Mouse (Mus musculus): ENCODE results near the gene Zfp827. TPM values are rescaled to one million over a fixed set of nuclear protein-coding genes. Genes with fewer than 3 reads are reported as not detected.
"Not testable (repeated sequence)": the region's sequence is repeated elsewhere in the genome, so short reads cannot be mapped to it uniquely, and the experiment has no call there.

The Zfp827 gene
- polyA plus RNA-seq, 1 experiment from 2014 or later = 7.5 TPM

DNA sequence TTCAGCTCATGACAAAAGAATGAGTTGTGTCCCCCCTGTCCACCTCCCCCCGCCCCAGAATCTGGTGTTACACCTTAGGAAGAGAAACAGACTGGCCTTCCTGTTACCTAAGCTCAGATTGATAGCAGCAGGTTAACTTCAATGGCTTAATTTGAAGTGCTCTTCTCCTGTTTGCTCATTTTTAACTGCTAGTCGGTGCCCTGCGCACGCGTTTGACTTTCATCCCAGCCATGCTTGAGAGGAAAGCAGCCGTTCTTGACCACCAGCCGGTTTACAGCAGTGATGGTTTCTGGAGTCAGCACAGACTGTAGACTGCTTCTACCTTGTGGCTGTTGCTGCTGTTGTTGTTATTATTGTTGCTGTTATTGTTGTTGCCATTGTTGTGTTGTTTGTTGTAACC, 88.2 kb downstream of the Zfp827 start:
- ATAC-seq (ENCODE audit: borderline replicate concordance, extremely low read depth, low FRiP score, low TSS enrichment) = no peak

DNA sequence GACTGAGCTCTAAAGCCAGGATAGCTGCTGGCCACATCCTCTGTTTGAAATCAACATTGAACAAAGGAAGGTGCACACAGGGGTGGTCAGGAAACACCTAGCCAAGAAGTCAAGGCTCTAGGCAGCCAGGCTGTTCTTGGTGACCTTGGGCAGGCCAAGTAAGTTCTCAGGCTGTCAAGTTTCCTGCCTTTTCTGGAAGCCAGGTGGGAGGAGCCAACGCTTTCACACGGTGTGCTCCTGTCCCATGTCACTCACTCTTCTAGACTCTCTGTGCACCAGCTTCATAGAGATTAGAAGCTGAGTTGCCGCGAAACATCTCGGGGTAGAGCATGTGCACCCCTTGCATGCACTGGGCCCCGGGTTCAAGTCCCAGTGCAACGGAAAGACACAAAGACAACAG, 89.5 kb downstream of the Zfp827 start:
- Histone ChIP-seq H3K9ac (no peak overlapping the region), H3K27ac (no peak overlapping the region), H3K36me3 (peaks cover 28% of the 10 kb centered on the region), H3K9me3 (no peaks in the 10 kb centered on the region), H3K4me2 (no peak overlapping the region), H3K4me1 (peaks cover 20% of the 10 kb centered on the region; the same call in 1 of the 2 replicates), H3K27me3 (no peaks in the 10 kb centered on the region), H3K4me3 (no peak overlapping the region)
- no peak for ATAC-seq (ENCODE audit: borderline replicate concordance, extremely low read depth, low FRiP score, low TSS enrichment)
- WGBS = 85% methylated on average over 7 of the region's 7 CpGs

More for the DNA sequence above, 88.2 kb downstream of the Zfp827 start:
- WGBS = 58% methylated on average over 7 of the region's 7 CpGs
- H3K27me3 ChIP-seq = no peaks in the 10 kb centered on the region
- H3K9me3 ChIP-seq = no peaks in the 10 kb centered on the region
- no peak overlapping the region for H3K9ac ChIP-seq
- H3K27ac ChIP-seq = peak overlapping the region; percentile 47
- peaks cover 17% of the 10 kb centered on the region for H3K36me3 ChIP-seq
- no peak overlapping the region; the same call in 1 of the 2 replicates for H3K4me2 ChIP-seq
- no peak overlapping the region for H3K4me3 ChIP-seq
- peaks cover 20% of the 10 kb centered on the region; the same call in 1 of the 2 replicates for H3K4me1 ChIP-seq

GRCm38 (mm10) chr8:79121614-79122013, 93.4 kb downstream of the Zfp827 start:
- 94% methylated on average over 1 of the region's 1 CpGs for WGBS
- peaks cover 33% of the 10 kb centered on the region for H3K36me3 ChIP-seq
- H3K27ac ChIP-seq = no peak overlapping the region

DNA sequence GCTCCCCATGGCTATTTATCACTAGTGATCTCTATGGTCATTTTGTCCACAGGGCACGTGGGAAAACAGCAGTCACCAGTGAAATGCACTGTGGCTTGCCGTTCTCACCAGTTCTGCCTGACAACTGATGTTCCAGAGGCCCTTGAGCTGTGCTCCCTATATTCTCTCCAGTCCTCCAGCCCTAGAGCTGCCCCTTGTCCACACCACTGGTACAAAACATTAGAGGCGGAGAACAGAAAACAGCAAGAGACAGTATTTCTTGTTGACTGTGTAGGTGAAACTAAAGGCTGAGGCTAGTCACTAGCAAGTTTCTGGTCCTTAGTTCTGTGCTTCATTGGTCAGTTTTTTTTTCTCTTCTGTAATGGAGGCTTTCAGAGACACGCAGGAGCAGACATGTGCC, 96.0 kb downstream of the Zfp827 start:
- no peak overlapping the region for H3K27ac ChIP-seq
- H3K4me2 ChIP-seq = no peak overlapping the region
- ATAC-seq (ENCODE audit: borderline replicate concordance, extremely low read depth, low FRiP score, low TSS enrichment) = no peak
- no peaks in the 10 kb centered on the region for H3K9me3 ChIP-seq
- peaks cover 27% of the 10 kb centered on the region for H3K36me3 ChIP-seq
- no peak overlapping the region for H3K4me3 ChIP-seq
- no peaks in the 10 kb centered on the region for H3K4me1 ChIP-seq
- H3K9ac ChIP-seq = no peak overlapping the region
- H3K27me3 ChIP-seq = no peaks in the 10 kb centered on the region
- 77% methylated on average over 4 of the region's 4 CpGs for WGBS

More at GRCm38 (mm10) chr8:79121614-79122013, 93.4 kb downstream of the Zfp827 start:
- no peaks in the 10 kb centered on the region for H3K27me3 ChIP-seq
- no peaks in the 10 kb centered on the region for H3K9me3 ChIP-seq
- no peak overlapping the region for H3K4me2 ChIP-seq
- H3K4me3 ChIP-seq = no peak overlapping the region
- H3K9ac ChIP-seq = no peak overlapping the region
- H3K4me1 ChIP-seq = peaks cover 8% of the 10 kb centered on the region; the same call in 1 of the 2 replicates
- ATAC-seq (ENCODE audit: borderline replicate concordance, extremely low read depth, low FRiP score, low TSS enrichment) = no peak

DNA sequence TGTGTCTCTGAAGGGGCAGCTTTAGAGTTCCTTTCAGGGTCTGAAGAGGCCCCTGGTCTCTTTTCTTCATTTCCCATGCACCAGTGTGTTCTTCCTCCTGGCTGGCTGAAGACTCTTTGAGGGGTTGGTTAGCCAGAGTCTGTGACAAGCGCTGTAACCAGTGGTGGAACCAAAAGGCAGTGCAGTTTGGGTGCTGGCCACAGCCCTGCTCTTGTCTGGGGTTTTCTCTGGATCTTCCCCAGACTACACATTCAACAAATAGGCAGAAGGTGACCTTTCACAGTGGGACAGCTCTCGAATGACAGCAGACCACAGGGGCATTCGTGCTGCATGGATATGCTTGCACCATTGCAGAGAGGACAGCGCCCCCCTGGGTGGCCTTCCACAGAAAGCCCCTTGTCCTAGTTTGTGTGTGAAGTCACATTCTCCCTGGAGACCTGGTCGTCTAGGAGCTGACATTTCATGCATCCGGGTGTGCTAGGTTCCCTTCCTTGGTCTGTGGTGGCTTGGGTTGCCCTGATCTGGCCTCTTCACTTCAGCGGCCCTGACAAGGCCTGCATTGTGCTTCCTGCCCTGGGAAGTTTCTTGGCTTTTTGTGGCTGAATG, 99.1 kb downstream of the Zfp827 start:
- H3K4me2 ChIP-seq = no peak overlapping the region
- no peak overlapping the region for H3K27ac ChIP-seq
- no peaks in the 10 kb centered on the region for H3K9me3 ChIP-seq
- H3K36me3 ChIP-seq = peaks cover 13% of the 10 kb centered on the region; the same call in 1 of the 2 replicates
- H3K27me3 ChIP-seq = no peaks in the 10 kb centered on the region
- no peak overlapping the region for H3K9ac ChIP-seq
- WGBS = 71% methylated on average over 7 of the region's 7 CpGs
- no peaks in the 10 kb centered on the region for H3K4me1 ChIP-seq
- ATAC-seq (ENCODE audit: borderline replicate concordance, extremely low read depth, low FRiP score, low TSS enrichment) = no peak
- no peak overlapping the region for H3K4me3 ChIP-seq

DNA sequence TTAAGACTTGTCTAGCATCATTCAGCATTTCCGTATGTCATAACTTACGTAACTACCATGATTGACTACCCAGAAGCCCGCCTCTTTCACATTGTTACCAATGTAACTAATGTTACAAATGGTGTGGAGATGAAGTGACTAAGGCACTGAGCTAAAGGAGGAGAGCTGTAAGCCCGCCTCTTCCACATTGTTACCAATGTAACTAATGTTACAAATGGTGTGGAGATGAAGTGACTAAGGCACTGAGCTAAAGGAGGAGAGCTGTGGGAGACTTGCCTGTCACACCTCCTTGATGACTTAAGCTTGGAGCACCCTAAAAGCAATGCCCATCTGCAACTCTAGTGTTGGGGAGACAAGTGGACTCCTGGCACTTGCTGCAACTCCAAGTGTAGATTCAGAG, 100.3 kb downstream of the Zfp827 start:
- ATAC-seq (ENCODE audit: borderline replicate concordance, extremely low read depth, low FRiP score, low TSS enrichment) = not testable (repeated sequence)
- 90% methylated on average over 4 of the region's 4 CpGs for WGBS
- H3K36me3 ChIP-seq = peaks cover 12% of the 10 kb centered on the region; the same call in 1 of the 2 replicates

GRCm38 (mm10) chr8:79139614-79140013, 111.4 kb downstream of the Zfp827 start:
- Histone ChIP-seq H3K9me3 (no peaks in the 10 kb centered on the region), H3K4me1 (no peaks in the 10 kb centered on the region), H3K4me3 (no peak overlapping the region), H3K9ac (no peak overlapping the region), H3K27ac (no peak overlapping the region), H3K36me3 (peaks cover 25% of the 10 kb centered on the region), H3K4me2 (no peak overlapping the region), H3K27me3 (no peaks in the 10 kb centered on the region)
- no peak for ATAC-seq (ENCODE audit: borderline replicate concordance, extremely low read depth, low FRiP score, low TSS enrichment)
- 94% methylated on average over 4 of the region's 4 CpGs for WGBS

More for the DNA sequence above, 100.3 kb downstream of the Zfp827 start:
- H3K9me3 ChIP-seq, H3K4me1 ChIP-seq, H3K4me3 ChIP-seq, H3K27ac ChIP-seq, H3K27me3 ChIP-seq, H3K4me2 ChIP-seq, H3K9ac ChIP-seq: not testable (repeated sequence)

- ATAC-seq (ENCODE audit: borderline replicate concordance, extremely low read depth, low FRiP score, low TSS enrichment) = no peak
- Histone ChIP-seq H3K4me3 (no peak overlapping the region), H3K4me1 (no peaks in the 10 kb centered on the region), H3K9me3 (no peaks in the 10 kb centered on the region), H3K4me2 (no peak overlapping the region), H3K27ac (no peak overlapping the region), H3K9ac (no peak overlapping the region), H3K36me3 (peaks cover 25% of the 10 kb centered on the region), H3K27me3 (no peaks in the 10 kb centered on the region)
- 72% methylated on average over 8 of the region's 8 CpGs for WGBS
Measured at GRCm38 (mm10) chr8:79140981-79141380, 112.7 kb downstream of the Zfp827 start.

DNA sequence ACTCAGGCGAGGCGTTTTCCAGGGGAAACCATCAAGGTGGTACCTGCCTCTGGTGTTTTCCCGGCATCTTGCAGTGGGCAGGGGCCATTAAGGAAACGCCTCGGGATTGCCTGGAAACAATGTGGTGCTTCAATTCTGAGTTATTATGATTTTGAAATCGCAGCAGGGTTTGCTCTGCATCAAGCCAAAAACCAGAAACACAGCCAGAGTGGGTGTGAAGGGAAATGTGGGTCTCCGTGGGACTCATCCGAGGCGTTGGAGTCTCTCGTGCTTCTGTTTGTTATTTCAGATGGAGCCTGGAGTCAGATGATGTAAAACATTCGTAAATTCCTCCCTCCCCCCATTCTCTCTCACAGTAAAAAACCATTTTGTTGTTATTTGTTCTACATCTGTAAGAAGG, 113.4 kb downstream of the Zfp827 start:
- Histone ChIP-seq H3K36me3 (peaks cover 25% of the 10 kb centered on the region), H3K4me1 (no peaks in the 10 kb centered on the region), H3K27me3 (no peaks in the 10 kb centered on the region), H3K4me2 (no peak overlapping the region), H3K27ac (no peak overlapping the region), H3K9me3 (no peaks in the 10 kb centered on the region), H3K9ac (no peak overlapping the region), H3K4me3 (no peak overlapping the region)
- ATAC-seq (ENCODE audit: borderline replicate concordance, extremely low read depth, low FRiP score, low TSS enrichment) = no peak
- WGBS = 66% methylated on average over 11 of the region's 11 CpGs

GRCm38 (mm10) chr8:79143729-79144128, 115.5 kb downstream of the Zfp827 start:
- Histone ChIP-seq H3K9ac (no peak overlapping the region), H3K4me2 (no peak overlapping the region), H3K36me3 (peaks cover 6% of the 10 kb centered on the region; the same call in 1 of the 2 replicates), H3K27me3 (no peaks in the 10 kb centered on the region), H3K27ac (no peak overlapping the region), H3K4me1 (no peaks in the 10 kb centered on the region), H3K9me3 (no peaks in the 10 kb centered on the region), H3K4me3 (no peak overlapping the region)
- ATAC-seq (ENCODE audit: borderline replicate concordance, extremely low read depth, low FRiP score, low TSS enrichment) = no peak
- WGBS = 94% methylated on average over 3 of the region's 3 CpGs

DNA sequence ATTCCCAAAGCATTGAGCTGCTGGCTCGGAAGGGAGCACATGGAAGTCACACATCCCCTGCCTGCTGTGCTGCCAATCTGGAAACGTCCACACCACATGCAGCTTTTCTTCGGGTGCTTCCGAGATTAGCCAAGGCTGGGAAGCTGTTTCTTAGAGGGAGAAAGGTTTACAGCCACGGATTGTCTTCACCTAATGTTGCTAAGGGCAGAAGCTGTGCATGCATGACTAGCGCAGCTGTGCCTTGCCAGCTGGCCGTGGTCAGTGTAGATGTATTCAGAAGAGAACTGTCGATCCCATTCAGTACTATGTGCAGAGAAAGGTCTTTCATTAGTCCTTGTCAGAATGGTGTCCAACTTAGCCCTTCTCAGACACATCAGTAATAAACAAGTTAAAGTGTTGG, 117.0 kb downstream of the Zfp827 start:
- H3K36me3 ChIP-seq = peaks cover 6% of the 10 kb centered on the region; the same call in 1 of the 2 replicates

DNA sequence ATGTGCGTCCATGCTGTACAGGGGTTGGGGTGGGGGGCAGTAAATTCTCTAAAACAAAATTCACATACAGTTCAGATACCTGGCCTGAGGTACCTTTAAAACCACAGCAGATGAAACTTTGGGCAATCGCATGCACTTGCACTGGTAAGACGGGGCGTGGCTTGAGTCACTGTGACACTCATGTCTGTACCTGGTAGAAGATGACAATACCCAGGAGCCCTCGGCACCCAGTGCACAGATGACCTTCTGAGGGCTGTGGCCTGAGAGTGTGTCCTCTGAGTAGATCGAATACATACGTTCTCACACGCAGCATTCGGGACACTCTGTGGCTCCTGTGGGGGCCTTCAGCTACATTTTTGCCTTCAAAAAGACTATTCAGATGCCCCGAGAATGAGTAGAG, 117.4 kb downstream of the Zfp827 start:
- no peak for ATAC-seq (ENCODE audit: borderline replicate concordance, extremely low read depth, low FRiP score, low TSS enrichment)
- Histone ChIP-seq H3K9ac (no peak overlapping the region), H3K36me3 (peaks cover 6% of the 10 kb centered on the region; the same call in 1 of the 2 replicates), H3K4me1 (no peaks in the 10 kb centered on the region), H3K9me3 (no peaks in the 10 kb centered on the region), H3K4me2 (no peak overlapping the region), H3K27ac (no peak overlapping the region), H3K4me3 (no peak overlapping the region), H3K27me3 (no peaks in the 10 kb centered on the region)
- 86% methylated on average over 10 of the region's 10 CpGs for WGBS

More for the DNA sequence above, 117.0 kb downstream of the Zfp827 start:
- Histone ChIP-seq H3K27me3 (no peaks in the 10 kb centered on the region), H3K4me3 (no peak overlapping the region), H3K9me3 (no peaks in the 10 kb centered on the region), H3K4me2 (no peak overlapping the region), H3K27ac (no peak overlapping the region), H3K9ac (no peak overlapping the region), H3K4me1 (no peaks in the 10 kb centered on the region)
- WGBS = 79% methylated on average over 8 of the region's 8 CpGs
- ATAC-seq (ENCODE audit: borderline replicate concordance, extremely low read depth, low FRiP score, low TSS enrichment) = no peak

Measured in lung, embryonic 15.5 days (tissue).